Mouse (Mus musculus) brain, embryonic 14.5 days (tissue): ENCODE measurements at regions not wholly inside any gene's neighbourhood (a gene's known extent, or its start where the extent isn't known, plus 50 kb on each side); places are given as distances from the start of the nearest gene placed in this dataset.

Source experiments
- DNase-seq: peaks from one replicate; pipeline ENCODE4 v3.0.0-alpha.2; 2011; ENCODE audit warnings: low read depth
- CTCF ChIP-seq: fragments of 200-500 bp; IDR thresholded peaks from 2 replicates; pipeline ENCODE4 v1.5.1; 2012; ENCODE audit warnings: inconsistent platforms, mild to moderate bottlenecking, moderate library complexity, borderline replicate concordance; ENCODE audit not compliant: insufficient read depth, insufficient read length; ENCODE audit errors: extremely low read depth
- POLR2A ChIP-seq: fragments of 200-500 bp; IDR thresholded peaks from 2 replicates; pipeline ENCODE4 v1.6.1; 2012; ENCODE audit warnings: mild to moderate bottlenecking, inconsistent platforms, borderline replicate concordance; ENCODE audit not compliant: poor library complexity, insufficient read depth, insufficient read length, severe bottlenecking; ENCODE audit errors: extremely low read depth

DNA sequence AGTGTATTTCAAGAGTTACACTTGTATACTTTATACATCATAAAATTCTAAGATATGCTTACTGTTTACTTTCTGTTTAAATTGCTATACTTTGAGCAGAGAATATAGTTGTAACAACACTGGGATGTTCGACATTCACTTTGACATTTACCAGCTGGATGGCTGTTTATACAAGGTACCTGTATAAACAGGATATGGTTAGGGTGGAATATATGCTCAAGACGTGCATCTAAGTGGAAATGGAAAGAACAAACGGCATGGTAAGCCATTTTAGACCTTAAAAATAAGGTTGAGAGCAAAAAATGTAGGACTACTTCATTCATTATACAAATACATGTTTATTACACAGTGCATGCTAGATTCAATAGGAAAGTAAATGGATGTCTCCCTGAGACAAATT lies 195.9 kb upstream of the Rasa1 start:
- TF ChIP-seq POLR2A, result no peak
- TF ChIP-seq CTCF, result no peak
- no peak for DNase-seq

GRCm38 (mm10) chr13:85483348-85483747 lies 194.4 kb upstream of the Rasa1 start:
- DNase-seq, result no peak
- TF ChIP-seq CTCF, result no peak
- no peak for TF ChIP-seq POLR2A

- DNase-seq, result no peak
- no peak for TF ChIP-seq POLR2A
- TF ChIP-seq CTCF, result no peak
These were observed 190.5 kb upstream of the Rasa1 start for GRCm38 (mm10) chr13:85479405-85479804.

GRCm38 (mm10) chr13:85476274-85476846 lies 187.4 kb upstream of the Rasa1 start:
- TF ChIP-seq POLR2A (no peak), CTCF (no peak)
- no peak for DNase-seq

DNA sequence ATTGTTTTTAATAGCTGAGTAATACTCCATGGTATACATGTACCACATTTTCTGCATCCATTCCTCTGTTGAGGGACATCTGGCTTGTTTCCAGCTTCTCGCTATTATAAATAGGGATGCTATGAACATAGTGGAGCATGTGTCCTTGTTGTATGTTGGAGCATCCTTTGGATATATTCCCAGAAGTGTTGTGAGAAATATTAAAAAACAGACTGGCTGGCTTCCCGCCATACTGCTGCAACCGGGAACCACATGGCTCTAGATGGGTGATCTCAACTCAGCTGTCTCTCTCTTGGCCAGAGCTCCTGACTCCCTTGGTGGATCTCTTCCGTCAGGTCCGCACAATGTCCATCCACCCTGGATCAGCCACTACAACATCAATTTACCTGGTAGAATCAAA lies 182.4 kb upstream of the Rasa1 start:
- TF ChIP-seq CTCF (no peak), POLR2A (no peak)
- peak; percentile 64 for DNase-seq

DNA sequence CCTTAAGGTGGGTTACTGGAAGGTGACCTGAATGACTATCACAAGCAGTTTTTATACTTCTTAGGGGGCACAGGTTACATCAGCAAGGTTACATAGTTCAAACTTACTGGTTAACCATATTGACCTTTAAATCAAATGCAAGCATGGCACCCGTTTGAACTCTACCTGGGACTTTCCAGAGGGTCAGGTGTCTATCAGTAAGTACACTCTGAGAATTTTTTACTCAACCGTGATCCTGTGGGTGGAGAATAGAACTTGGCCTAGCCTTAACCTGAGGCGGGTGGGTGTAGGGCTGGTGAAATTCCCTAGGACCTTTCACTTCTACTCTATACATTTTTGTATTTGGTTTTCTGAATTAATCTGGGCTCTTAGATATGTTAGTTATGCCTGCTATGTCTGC lies 170.5 kb upstream of the Rasa1 start:
- DNase-seq, result no peak
- TF ChIP-seq CTCF, result no peak
- TF ChIP-seq POLR2A, result no peak

DNA sequence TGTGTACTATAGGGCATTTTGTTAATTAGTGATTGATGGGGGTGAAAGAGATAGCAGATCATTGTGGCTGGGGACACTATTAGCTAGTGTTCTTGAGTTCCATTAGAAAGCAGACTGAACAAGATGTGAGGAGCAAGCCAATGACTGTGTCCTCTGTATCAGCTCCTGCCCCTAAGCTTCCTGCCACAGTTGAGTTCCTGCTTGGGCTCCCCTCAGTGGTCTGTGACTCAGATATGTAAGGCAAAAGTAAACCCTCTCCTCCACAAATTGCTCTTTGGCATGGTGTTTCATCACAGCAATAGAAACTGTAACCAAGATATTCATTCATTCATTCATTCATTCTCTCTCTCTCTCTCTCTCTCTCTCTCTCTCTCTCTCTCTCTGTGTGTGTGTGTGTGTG lies 169.7 kb upstream of the Rasa1 start:
- TF ChIP-seq POLR2A (no peak), CTCF (no peak)
- no peak for DNase-seq

DNA sequence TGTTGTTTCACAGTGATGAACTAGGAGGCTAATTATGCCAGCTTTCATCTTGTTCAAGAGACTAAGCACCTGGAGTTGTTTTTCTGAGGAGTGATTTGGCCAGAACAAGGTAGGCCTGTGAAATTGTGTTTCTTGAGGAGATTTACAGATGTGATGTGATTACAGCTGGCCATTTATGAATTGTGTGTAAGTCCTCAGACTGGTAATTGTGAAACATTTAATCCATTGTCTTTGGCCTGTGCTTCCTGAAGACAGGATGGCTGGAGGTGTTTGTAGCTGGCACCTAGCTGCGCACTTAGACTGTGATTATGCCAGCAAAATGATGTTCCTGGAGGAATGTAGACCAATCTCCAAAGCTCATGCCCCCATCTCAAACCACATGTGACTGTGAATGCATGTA lies 150.7 kb upstream of the Rasa1 start:
- no peak for TF ChIP-seq POLR2A
- no peak for TF ChIP-seq CTCF
- no peak for DNase-seq

GRCm38 (mm10) chr13:85437875-85438274 lies 148.9 kb upstream of the Rasa1 start:
- TF ChIP-seq POLR2A (no peak), CTCF (no peak)
- no peak for DNase-seq

- TF ChIP-seq CTCF (no peak), POLR2A (no peak)
- DNase-seq, result no peak
These were observed 148.1 kb upstream of the Rasa1 start for GRCm38 (mm10) chr13:85437009-85437408.

- DNase-seq, result no peak
- TF ChIP-seq CTCF (no peak), POLR2A (no peak)
These were observed 147.3 kb upstream of the Rasa1 start for GRCm38 (mm10) chr13:85436254-85436653.

- no peak for TF ChIP-seq POLR2A
- no peak for TF ChIP-seq CTCF
- DNase-seq, result peak; percentile 32
These were observed 141.9 kb upstream of the Rasa1 start for GRCm38 (mm10) chr13:85430821-85431220.
